Mouse (Mus musculus) bone marrow, adult 2 months (tissue): ENCODE results near the gene Stra6l.

Experiments used
- CTCF ChIP-seq: fragments of 200-500 bp; IDR thresholded peaks from 2 replicates; pipeline ENCODE4 v1.5.1; 2011; ENCODE audit warnings: low read length, control low read depth; ENCODE audit not compliant: control insufficient read depth, insufficient read depth
- POLR2A ChIP-seq: fragments of 200-500 bp; IDR thresholded peaks from 2 replicates; pipeline ENCODE4 v1.6.1; 2011; ENCODE audit warnings: low read depth, mild to moderate bottlenecking, control low read depth, low read length, borderline replicate concordance; ENCODE audit not compliant: control insufficient read depth

DNA sequence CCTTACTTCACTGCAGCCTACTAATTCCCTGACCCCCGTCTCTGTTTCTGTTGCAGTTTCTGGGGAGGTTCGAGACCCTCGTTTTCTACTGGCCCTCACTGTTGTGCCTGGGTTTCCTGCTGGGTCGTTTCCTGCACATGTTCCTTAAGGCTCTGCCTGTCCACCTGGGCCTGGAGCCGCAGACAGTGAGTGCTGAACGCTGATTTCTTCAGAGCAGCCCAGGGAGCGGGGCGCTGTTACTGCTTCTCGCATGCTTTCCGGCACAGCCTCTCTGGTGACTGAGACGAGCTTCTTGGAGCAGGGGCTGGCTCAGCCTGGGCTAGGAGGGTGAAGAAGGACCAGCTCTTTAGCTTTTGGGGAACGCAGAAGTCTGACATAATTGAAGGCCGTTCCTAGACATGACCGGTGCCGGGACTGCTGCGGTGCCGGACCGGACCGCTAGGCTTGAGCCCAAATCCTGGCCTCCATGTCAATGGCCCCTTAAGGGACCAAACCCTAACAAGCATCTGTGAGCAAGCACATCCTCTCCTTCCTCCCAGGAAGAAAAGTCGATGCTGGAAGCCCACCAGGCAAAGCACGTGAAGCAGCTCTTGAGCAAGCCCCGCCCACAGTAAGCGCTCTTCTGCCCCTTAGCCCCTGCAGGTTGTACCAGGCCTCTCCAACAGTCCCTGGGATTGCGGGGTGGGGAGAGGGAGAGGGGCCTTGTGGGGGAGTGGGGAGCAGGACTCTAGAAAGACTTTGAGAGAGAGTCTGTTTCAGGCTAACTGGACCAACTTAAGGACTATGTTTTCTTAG lies 20.8 kb downstream of the Stra6l start:
- TF ChIP-seq CTCF (no peak), POLR2A (no peak)
